Mouse (Mus musculus) CH12.LX (cell line): ENCODE measurements around the gene Spata21. TPM values are rescaled to one million over a fixed set of nuclear protein-coding genes. Genes with fewer than 3 reads are reported as not detected.

Source experiments
- DNase-seq: peaks from one replicate; pipeline ENCODE4 v3.0.0-alpha.2; 2013; ENCODE audit errors: extremely low read depth
- H3K27ac ChIP-seq: 2 replicates; pipeline ENCODE4 v1.5.1; 2012; ENCODE audit warnings: low read depth, mild to moderate bottlenecking, control low read depth, moderate library complexity; ENCODE audit not compliant: insufficient read depth
- H3K27me3 ChIP-seq: replicated peaks from 2 replicates; pipeline ENCODE3; 2012; ENCODE audit warnings: inconsistent platforms
- H3K36me3 ChIP-seq, 2 experiments: replicated peaks in 1 of 2; 2 replicates each; pipeline versions ENCODE3 to v1.6.1; 2012; ENCODE audit warnings: inconsistent platforms in 1 of 2, low read length in 1 of 2, mild to moderate bottlenecking in 1 of 2, mixed read lengths in 1 of 2, moderate library complexity in 1 of 2; ENCODE audit not compliant: control insufficient read depth in 1 of 2, insufficient read depth in 1 of 2
- H3K4me1 ChIP-seq, 2 experiments: 2 replicates each; pipeline ENCODE4 v1.6.1; 2012; ENCODE audit warnings: inconsistent platforms in 1 of 2, moderate library complexity in 1 of 2; ENCODE audit not compliant: insufficient read depth in 2 of 2, control insufficient read depth in 1 of 2
- H3K4me2 ChIP-seq: 2 replicates; pipeline ENCODE4 v1.6.1; 2012; ENCODE audit warnings: low read depth, mild to moderate bottlenecking, control low read depth; ENCODE audit not compliant: poor library complexity, insufficient read depth, severe bottlenecking
- H3K4me3 ChIP-seq, 3 experiments: fragments of 150-350 bp in 1 of 3; sonication (generic) in 1 of 3; replicated peaks in 1 of 3; 2 replicates each; pipeline versions ENCODE3 to v1.5.1; 2011 to 2012; ENCODE audit warnings: low read depth in 2 of 3, low read length in 2 of 3, mild to moderate bottlenecking in 2 of 3, moderate library complexity in 2 of 3, control low read depth in 1 of 3, improper control_type of control experiment in 1 of 3, inconsistent platforms in 1 of 3, mixed read lengths in 1 of 3; ENCODE audit not compliant: poor library complexity in 1 of 3
- H3K79me2 ChIP-seq: replicated peaks from 2 replicates; pipeline ENCODE4 v1.6.1; 2012; ENCODE audit warnings: mild to moderate bottlenecking, moderate library complexity; ENCODE audit not compliant: control insufficient read depth, poor library complexity, insufficient read depth, severe bottlenecking; ENCODE audit errors: extremely low read depth
- H3K9ac ChIP-seq: 2 replicates; pipeline ENCODE4 v1.6.1; 2012; ENCODE audit warnings: low read depth, mild to moderate bottlenecking, control low read depth, moderate library complexity; ENCODE audit not compliant: insufficient read depth
- H3K9me3 ChIP-seq: replicated peaks from 2 replicates; pipeline ENCODE3; 2012; ENCODE audit warnings: low read length, inconsistent platforms, mixed read lengths
- BHLHE40 ChIP-seq: IDR thresholded peaks from 2 replicates; pipeline ENCODE4 v1.6.1; 2011; ENCODE audit warnings: mild to moderate bottlenecking, low read depth, low read length, improper control_type of control experiment
- CHD1 ChIP-seq: IDR thresholded peaks from 2 replicates; pipeline ENCODE4 v1.6.1; 2012; ENCODE audit warnings: low read depth, low read length, improper control_type of control experiment, inconsistent platforms
- CHD2 ChIP-seq: IDR thresholded peaks from 2 replicates; pipeline ENCODE4 v1.6.1; 2011; ENCODE audit warnings: low read length, improper control_type of control experiment
- CTCF ChIP-seq, 2 experiments: IDR thresholded peaks in 1 of 2; conservative IDR thresholded peaks in 1 of 2; 2 replicates each; pipeline ENCODE4 v1.5.1; 2011 to 2012; ENCODE audit warnings: low read depth in 2 of 2, low read length in 2 of 2, improper control_type of control experiment in 1 of 2, inconsistent platforms in 1 of 2, mild to moderate bottlenecking in 1 of 2, moderate library complexity in 1 of 2
- E2F4 ChIP-seq: IDR thresholded peaks from 2 replicates; pipeline ENCODE4 v1.6.1; 2011; ENCODE audit warnings: low read depth, low read length, improper control_type of control experiment; ENCODE audit not compliant: insufficient replicate concordance
- ELF1 ChIP-seq: IDR thresholded peaks from 2 replicates; pipeline ENCODE4 v1.6.1; 2014; ENCODE audit warnings: low read depth, mild to moderate bottlenecking, inconsistent platforms, low read length, improper control_type of control experiment
- EP300 ChIP-seq: IDR thresholded peaks from 2 replicates; pipeline ENCODE4 v1.6.1; 2011; ENCODE audit warnings: low read length, improper control_type of control experiment
- ETS1 ChIP-seq: conservative IDR thresholded peaks from 2 replicates; pipeline ENCODE4 v1.6.1; 2012; ENCODE audit warnings: low read depth, mild to moderate bottlenecking, inconsistent platforms, low read length, improper control_type of control experiment, moderate library complexity
- GABPA ChIP-seq: IDR thresholded peaks from 2 replicates; pipeline ENCODE4 v1.6.1; 2012; ENCODE audit warnings: low read depth, low read length, improper control_type of control experiment, inconsistent platforms; ENCODE audit not compliant: insufficient replicate concordance
- HCFC1 ChIP-seq: IDR thresholded peaks from 2 replicates; pipeline ENCODE4 v1.6.1; 2012; ENCODE audit warnings: low read depth, mild to moderate bottlenecking, inconsistent platforms, low read length, improper control_type of control experiment
- IRF4 ChIP-seq: IDR thresholded peaks from 2 replicates; pipeline ENCODE4 v1.6.1; 2014; ENCODE audit warnings: low read depth, mild to moderate bottlenecking, inconsistent platforms, low read length, improper control_type of control experiment
- JUN ChIP-seq: IDR thresholded peaks from 2 replicates; pipeline ENCODE4 v1.6.1; 2011; ENCODE audit warnings: low read depth, mild to moderate bottlenecking, low read length, improper control_type of control experiment, moderate library complexity; ENCODE audit not compliant: insufficient read depth
- JUND ChIP-seq: conservative IDR thresholded peaks from 2 replicates; pipeline ENCODE4 v1.6.1; 2011; ENCODE audit warnings: low read depth, low read length, improper control_type of control experiment
- KAT2A ChIP-seq: IDR thresholded peaks from 2 replicates; pipeline ENCODE4 v1.6.1; 2012; ENCODE audit warnings: low read length, improper control_type of control experiment, inconsistent platforms; ENCODE audit not compliant: insufficient replicate concordance
- MAFK ChIP-seq: IDR thresholded peaks from 2 replicates; pipeline ENCODE4 v1.6.1; 2011; ENCODE audit warnings: low read length, improper control_type of control experiment; ENCODE audit not compliant: insufficient replicate concordance
- MAX ChIP-seq: IDR thresholded peaks from 2 replicates; pipeline ENCODE4 v1.6.1; 2011; ENCODE audit warnings: low read length, improper control_type of control experiment
- MAZ ChIP-seq: IDR thresholded peaks from 2 replicates; pipeline ENCODE4 v1.6.1; 2012; ENCODE audit warnings: low read depth, mild to moderate bottlenecking, inconsistent platforms, low read length, improper control_type of control experiment, moderate library complexity
- MEF2A ChIP-seq: IDR thresholded peaks from 2 replicates; pipeline ENCODE4 v1.6.1; 2014; ENCODE audit warnings: low read depth, mild to moderate bottlenecking, inconsistent platforms, low read length, improper control_type of control experiment, borderline replicate concordance
- MXI1 ChIP-seq: IDR thresholded peaks from 2 replicates; pipeline ENCODE4 v1.6.1; 2011; ENCODE audit warnings: mild to moderate bottlenecking, low read depth, low read length, improper control_type of control experiment
- MYC ChIP-seq: IDR thresholded peaks from 2 replicates; pipeline ENCODE4 v1.6.1; 2011; ENCODE audit warnings: low read depth, mild to moderate bottlenecking, improper control_type of control experiment, low read length
- NELFE ChIP-seq: IDR thresholded peaks from 2 replicates; pipeline ENCODE4 v1.6.1; 2011; ENCODE audit warnings: low read depth, low read length, improper control_type of control experiment
- NRF1 ChIP-seq: IDR thresholded peaks from 2 replicates; pipeline ENCODE4 v1.6.1; 2014; ENCODE audit warnings: low read depth, mild to moderate bottlenecking, inconsistent platforms, low read length, improper control_type of control experiment, moderate library complexity
- PAX5 ChIP-seq: IDR thresholded peaks from 2 replicates; pipeline ENCODE4 v1.6.1; 2012; ENCODE audit warnings: low read length, inconsistent platforms, mixed read lengths
- POLR2A ChIP-seq: IDR thresholded peaks from 2 replicates; pipeline ENCODE4 v1.6.1; 2011; ENCODE audit warnings: low read depth, mild to moderate bottlenecking, improper control_type of control experiment, low read length
- POLR2AphosphoS2 ChIP-seq: IDR thresholded peaks from 2 replicates; pipeline ENCODE4 v1.6.1; 2011; ENCODE audit warnings: low read depth, low read length, improper control_type of control experiment
- RAD21 ChIP-seq: IDR thresholded peaks from 2 replicates; pipeline ENCODE4 v1.6.1; 2011; ENCODE audit warnings: low read depth, mild to moderate bottlenecking, low read length, improper control_type of control experiment, moderate library complexity
- RCOR1 ChIP-seq: conservative IDR thresholded peaks from 2 replicates; pipeline ENCODE4 v1.6.1; 2012; ENCODE audit warnings: low read depth, mild to moderate bottlenecking, inconsistent platforms, low read length, improper control_type of control experiment
- SIN3A ChIP-seq: IDR thresholded peaks from 2 replicates; pipeline ENCODE4 v1.6.1; 2012; ENCODE audit warnings: low read length, improper control_type of control experiment, inconsistent platforms
- SMC3 ChIP-seq: IDR thresholded peaks from 2 replicates; pipeline ENCODE4 v1.6.1; 2011; ENCODE audit warnings: low read depth, low read length, improper control_type of control experiment
- TBP ChIP-seq: conservative IDR thresholded peaks from 2 replicates; pipeline ENCODE4 v1.6.1; 2011; ENCODE audit warnings: low read depth, low read length, improper control_type of control experiment
- TCF12 ChIP-seq: IDR thresholded peaks from 2 replicates; pipeline ENCODE4 v1.6.1; 2014; ENCODE audit warnings: low read depth, mild to moderate bottlenecking, inconsistent platforms, low read length, improper control_type of control experiment
- UBTF ChIP-seq: IDR thresholded peaks from 2 replicates; pipeline ENCODE4 v1.6.1; 2012; ENCODE audit warnings: low read depth, mild to moderate bottlenecking, inconsistent platforms, low read length, improper control_type of control experiment, moderate library complexity
- USF1 ChIP-seq: IDR thresholded peaks from 2 replicates; pipeline ENCODE4 v1.6.1; 2014; ENCODE audit warnings: low read depth, mild to moderate bottlenecking, inconsistent platforms, low read length, improper control_type of control experiment
- USF2 ChIP-seq: conservative IDR thresholded peaks from 2 replicates; pipeline ENCODE4 v1.6.1; 2011; ENCODE audit warnings: low read depth, low read length, improper control_type of control experiment
- ZC3H11A ChIP-seq: IDR thresholded peaks from 2 replicates; pipeline ENCODE4 v1.6.1; 2012; ENCODE audit warnings: low read depth, mild to moderate bottlenecking, inconsistent platforms, low read length, improper control_type of control experiment
- ZKSCAN1 ChIP-seq: IDR thresholded peaks from 2 replicates; pipeline ENCODE4 v1.6.1; 2012; ENCODE audit warnings: low read depth, inconsistent platforms, low read length, improper control_type of control experiment, borderline replicate concordance
- ZMIZ1 ChIP-seq: IDR thresholded peaks from 2 replicates; pipeline ENCODE4 v1.6.1; 2012; ENCODE audit warnings: low read depth, mild to moderate bottlenecking, inconsistent platforms, low read length, improper control_type of control experiment
- ZNF384 ChIP-seq: IDR thresholded peaks from 2 replicates; pipeline ENCODE4 v1.6.1; 2012; ENCODE audit warnings: low read depth, low read length, improper control_type of control experiment, inconsistent platforms
- dilution Hi-C: fragments of 300-500 bp; cut with MboI; formaldehyde crosslinking; loops from 2 replicates; pipeline ENCODE4 v1.14.3; 2020; ENCODE audit warnings: low sequenced_read_pairs; ENCODE audit not compliant: extremely low pct_unique_long_range_greater_than_20kb, extremely low pct_ligation_motif_present
- in situ Hi-C: fragments of 300-500 bp; cut with MboI; formaldehyde crosslinking; loops from 3 replicates; pipeline ENCODE4 v1.14.3; 2019; ENCODE audit warnings: low sequenced_read_pairs, low pct_ligation_motif_present, low pct_unique_long_range_greater_than_20kb, mixed read lengths
- polyA plus RNA-seq: library from polyadenylated mRNA; unstranded; fragments of >175 nt; gene quantifications from 2 replicates; pipeline ENCODE4 v1.2.1, GENCODE M21; 2012; ENCODE audit warnings: low read depth; ENCODE audit not compliant: insufficient read length
- total RNA-seq, 2 experiments: library from RNA; depleted of rRNA; stranded (reverse); fragments of 300-350 nt in 1 of 2; fragments of >200 nt in 1 of 2; gene quantifications; 2 replicates each; pipeline ENCODE4 v1.2.3; 2012 to 2014

Gene Spata21
- total and polyA plus RNA-seq, 3 experiments, result not detected

DNA sequence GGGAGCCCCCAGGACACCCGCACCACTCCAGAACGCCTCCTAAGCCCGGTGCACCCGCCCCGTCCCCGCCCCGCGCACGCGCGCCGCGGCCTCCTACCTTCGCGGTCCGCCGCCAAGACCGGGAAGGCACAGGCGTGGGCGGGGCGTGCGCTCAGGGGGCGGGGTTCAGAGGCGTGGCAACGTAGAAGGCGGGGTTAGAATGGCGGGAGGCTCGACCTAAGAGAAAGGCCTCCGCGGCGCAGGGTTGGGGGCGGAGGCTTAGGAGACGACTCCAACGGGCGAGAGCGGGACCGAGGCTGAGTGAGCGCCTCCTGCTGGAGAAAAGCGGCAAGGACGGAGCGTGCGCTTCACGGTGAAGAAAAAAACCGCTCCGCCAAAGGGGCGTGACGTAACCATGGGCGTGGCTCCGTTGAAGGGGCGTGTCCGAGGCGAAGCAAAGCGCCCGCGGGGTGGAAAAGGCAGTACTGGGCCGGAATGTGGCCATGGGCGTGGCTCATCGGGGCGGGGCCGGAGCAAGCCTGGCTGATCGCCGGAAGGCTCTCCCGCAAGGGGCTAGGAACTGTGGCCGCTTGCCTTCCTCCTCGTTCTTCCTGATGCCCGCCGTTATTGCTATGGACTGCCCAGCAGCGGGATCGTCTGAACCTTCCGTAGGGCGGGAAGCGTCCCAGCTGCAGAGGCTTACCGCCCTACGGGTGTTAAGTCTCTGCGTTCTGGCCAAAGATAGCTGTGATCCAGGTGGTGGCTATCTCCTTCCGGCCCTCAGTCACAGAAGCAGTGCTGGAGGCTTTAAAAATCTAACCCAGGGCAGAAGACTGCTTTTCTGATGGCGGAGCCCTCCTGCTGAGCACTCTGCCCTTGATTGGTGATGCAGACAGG lies 27.5 kb upstream of the Spata21 start, which contains the start of gene Crocc:
Crocc (minus strand) TSS at position 125 of the 876 bp plus-strand sequence.
- TF ChIP-seq EP300 (no peak), HCFC1 (peak; percentile 64), POLR2AphosphoS2 (peak; percentile 59), MAFK (no peak), RCOR1 (no peak; the same call in 1 of the 2 replicates), UBTF (no peak), SIN3A (peak; percentile 56), ZNF384 (peak; percentile 97), ZMIZ1 (peak; percentile 88; the same call in 1 of the 2 replicates), TBP (no peak), CHD2 (0 out of 2 replicates have a peak, but pooled peaks have one; percentile 37), BHLHE40 (peak; percentile 52; the same call in 1 of the 2 replicates), MYC (peak; percentile 77), MAX (peak; percentile 69), JUND (no peak), ZKSCAN1 (no peak), PAX5 (no peak), GABPA (no peak), JUN (no peak), RAD21 (peak; percentile 39), ELF1 (peak; percentile 50), NRF1 (peak; percentile 93), POLR2A (peak; percentile 81), SMC3 (peak; percentile 61), USF1 (no peak), ETS1 (0 out of 2 replicates have a peak, but pooled peaks have one; percentile 25), MAZ (peak; percentile 66; the same call in 1 of the 2 replicates), MEF2A (peak; percentile 41; the same call in 1 of the 2 replicates), IRF4 (peak; percentile 68), E2F4 (0 out of 2 replicates have a peak, but pooled peaks have one; percentile 45), MXI1 (no peak), TCF12 (peak; percentile 61), NELFE (peak; percentile 89), KAT2A (peak; percentile 56; the same call in 1 of the 2 replicates), CHD1 (no peak), ZC3H11A (no peak), CTCF (conservative IDR thresholded peaks at IDR 0.05 in 1 of 2, IDR thresholded peaks at IDR 0.05 in 1 of 2; ENCODE audit: low read depth in 2 of 2, low read length in 2 of 2) (peak in 1 of 2 experiments; percentile 88; a peak in 3 of 4 replicates), USF2 (no peak)
- Histone ChIP-seq H3K27me3 (no peaks in the 10 kb centered on the region), H3K4me1 (peaks cover 0 to 14% of the 10 kb centered on the region in 2 experiments; a peak in 2 of 4 replicates), H3K4me2 (peak within 1 kb of the TSS; percentile 80), H3K36me3 (peaks cover 3 to 28% of the 10 kb centered on the region in 2 experiments), H3K9me3 (no peaks in the 10 kb centered on the region), H3K79me2 (no peaks in the 10 kb centered on the region), H3K27ac (peak within 1 kb of the TSS; percentile 10; the same call in 1 of the 2 replicates), H3K4me3 (peak within 1 kb of the TSS; percentile 67 to 82 (median 80)), H3K9ac (peak within 1 kb of the TSS; percentile 66)
- dilution Hi-C loops (no loop called here), in situ Hi-C loops (no loop called here)
- DNase-seq, result peak; percentile 97
